Mouse (Mus musculus) brown adipose tissue, adult 24 weeks (tissue): ENCODE measurements around the gene Grik1. TPM values are rescaled to one million over a fixed set of nuclear protein-coding genes. Genes with fewer than 3 reads are reported as not detected.

Source experiments
- H3K27ac ChIP-seq: fragments of 200-500 bp; replicated peaks from 2 replicates; pipeline ENCODE4 v1.5.1; 2012; ENCODE audit warnings: low read depth, mild to moderate bottlenecking, low read length
- H3K4me1 ChIP-seq: fragments of 200-500 bp; 2 replicates; pipeline ENCODE4 v1.6.1; 2012; ENCODE audit warnings: low read length, mixed read lengths; ENCODE audit not compliant: control insufficient read depth, insufficient read depth, insufficient read length
- H3K4me3 ChIP-seq: fragments of 200-500 bp; 2 replicates; pipeline ENCODE4 v1.5.1; 2012; ENCODE audit warnings: low read depth, mild to moderate bottlenecking, low read length, moderate library complexity; ENCODE audit not compliant: insufficient read depth
- polyA plus RNA-seq: library from polyadenylated mRNA; stranded (reverse); fragments of >200 nt; gene quantifications from 2 replicates; pipeline ENCODE4 v1.2.4, GENCODE M21; 2012; ENCODE audit not compliant: missing spikeins, insufficient read depth, insufficient read length

Gene Grik1
- polyA plus RNA-seq, 1 experiment, result not detected

DNA sequence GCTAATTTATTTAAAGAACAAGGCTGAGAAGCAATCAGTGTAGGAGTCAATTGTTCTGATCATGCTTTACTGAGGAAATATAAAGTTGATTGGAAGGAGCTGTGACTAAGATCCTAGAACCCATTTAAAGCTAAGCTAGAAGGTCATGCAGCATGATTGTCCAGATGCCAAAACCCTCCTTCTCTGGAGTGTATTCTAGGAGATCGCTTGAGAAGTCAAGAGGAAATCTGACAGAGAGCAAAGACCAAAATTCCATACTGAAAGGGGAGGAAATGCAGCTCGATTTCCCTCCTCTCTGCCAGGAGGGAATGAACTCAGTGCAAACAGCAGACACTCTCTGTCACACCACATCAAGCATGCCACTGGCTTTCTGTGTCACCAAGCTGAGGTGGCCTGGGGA lies 378.9 kb downstream of the Grik1 start:
- H3K27ac ChIP-seq, result no peak overlapping the region
- no peaks in the 10 kb centered on the region for H3K4me1 ChIP-seq
- H3K4me3 ChIP-seq, result no peak overlapping the region

DNA sequence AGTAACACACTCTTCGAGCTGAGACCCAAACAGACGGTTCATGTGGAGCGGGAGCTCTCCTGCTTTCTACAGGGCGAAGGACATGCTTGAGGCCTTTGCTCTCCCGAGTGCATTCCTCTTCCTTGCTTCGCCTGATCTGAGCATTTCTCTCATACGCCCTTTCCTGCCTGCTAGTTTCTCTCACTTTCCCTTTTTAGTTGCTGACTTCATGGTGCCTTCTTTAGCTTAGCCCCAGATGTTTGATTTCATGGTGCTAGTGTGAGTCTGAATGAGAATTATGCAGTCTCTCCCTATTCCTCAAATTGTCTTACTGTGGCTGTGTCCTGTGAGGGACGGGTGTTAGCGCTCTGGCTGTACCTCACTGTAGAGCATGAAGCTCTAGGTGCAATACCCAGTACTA lies 388.0 kb downstream of the Grik1 start:
- Histone ChIP-seq H3K4me3 (no peak overlapping the region), H3K4me1 (no peaks in the 10 kb centered on the region), H3K27ac (no peak overlapping the region)

DNA sequence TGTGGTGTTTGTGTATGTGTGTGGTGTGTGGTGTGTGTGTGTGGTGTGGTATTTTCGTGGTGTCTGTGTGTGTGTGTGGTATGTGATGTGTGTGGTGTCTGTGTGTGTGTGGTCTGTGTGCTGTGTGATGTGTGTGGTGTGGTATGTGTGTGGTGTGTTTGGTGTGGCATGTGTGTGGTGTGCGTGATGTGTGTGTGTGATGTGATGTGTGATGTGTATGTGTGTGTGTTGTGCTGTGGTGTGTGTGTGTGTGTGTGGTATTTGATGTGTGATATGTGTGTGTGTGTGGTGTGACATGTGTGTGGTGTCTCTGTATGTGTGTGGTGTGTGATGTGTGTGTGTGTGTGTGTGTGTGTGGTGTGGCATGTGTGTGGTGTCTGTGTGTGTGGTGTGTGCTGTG lies 388.9 kb downstream of the Grik1 start:
- Histone ChIP-seq H3K4me3 (no peak overlapping the region), H3K4me1 (no peaks in the 10 kb centered on the region), H3K27ac (no peak overlapping the region)

DNA sequence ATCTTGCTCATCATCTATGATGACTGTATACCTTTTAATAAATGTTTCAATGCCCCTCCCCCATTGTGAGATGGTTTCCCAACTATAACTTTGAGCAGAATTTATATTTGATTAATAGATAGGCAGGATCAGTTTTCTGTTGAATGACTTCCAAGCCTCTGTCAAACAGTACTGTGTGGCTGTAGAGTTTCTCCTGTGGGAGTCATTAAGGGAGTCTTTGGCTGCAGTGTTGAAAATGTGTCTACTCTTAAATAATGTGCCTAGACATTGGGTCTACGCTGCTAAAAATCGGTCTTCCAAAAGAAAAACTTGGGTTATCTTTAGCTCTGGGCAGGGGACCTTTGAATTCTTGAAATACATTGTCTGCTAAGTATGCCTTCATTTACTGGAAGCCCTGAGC lies 414.1 kb downstream of the Grik1 start:
- Histone ChIP-seq H3K4me1 (no peaks in the 10 kb centered on the region), H3K27ac (no peak overlapping the region), H3K4me3 (no peak overlapping the region)

DNA sequence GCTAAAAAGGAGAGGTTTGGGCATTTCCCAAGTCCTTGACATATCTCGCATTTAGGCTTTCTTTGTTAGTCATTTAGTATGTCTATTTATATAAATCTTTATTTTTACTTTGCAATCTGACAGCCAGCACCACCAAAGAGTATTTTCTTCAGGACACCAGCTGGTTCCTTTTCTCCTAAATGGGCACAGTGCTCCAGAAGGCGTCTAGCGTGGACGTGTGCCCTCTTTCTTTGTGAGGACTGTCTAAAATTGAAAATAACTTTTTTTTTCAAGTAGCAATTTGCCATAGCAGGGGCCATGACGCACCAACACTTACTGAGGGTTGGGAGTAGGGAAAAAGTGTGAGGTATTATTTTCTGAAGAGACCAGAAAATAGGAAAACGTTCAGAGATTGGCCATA lies 425.5 kb downstream of the Grik1 start:
- H3K4me3 ChIP-seq, result no peak overlapping the region
- no peak overlapping the region for H3K27ac ChIP-seq
- H3K4me1 ChIP-seq, result no peaks in the 10 kb centered on the region

DNA sequence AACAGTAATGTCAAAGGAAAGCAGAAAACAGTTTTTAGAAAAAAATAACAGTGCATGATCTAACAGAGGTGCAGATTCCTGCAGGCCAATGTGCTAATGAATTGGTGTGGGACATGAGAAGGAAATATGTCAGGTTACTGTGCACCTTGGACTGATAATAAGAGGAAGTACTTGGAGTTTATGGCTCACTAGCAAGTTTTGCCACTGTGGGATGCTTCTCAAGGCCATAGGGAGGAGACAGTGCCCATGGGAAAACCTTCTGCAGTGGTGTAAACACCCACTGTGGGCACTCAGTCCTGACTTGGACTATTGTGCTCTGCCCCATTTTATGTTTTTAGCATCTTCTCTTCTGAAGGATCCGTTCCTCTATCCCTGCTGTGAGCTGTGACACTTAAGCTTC lies 428.3 kb downstream of the Grik1 start:
- Histone ChIP-seq H3K4me1 (no peaks in the 10 kb centered on the region), H3K4me3 (no peak overlapping the region), H3K27ac (no peak overlapping the region)

DNA sequence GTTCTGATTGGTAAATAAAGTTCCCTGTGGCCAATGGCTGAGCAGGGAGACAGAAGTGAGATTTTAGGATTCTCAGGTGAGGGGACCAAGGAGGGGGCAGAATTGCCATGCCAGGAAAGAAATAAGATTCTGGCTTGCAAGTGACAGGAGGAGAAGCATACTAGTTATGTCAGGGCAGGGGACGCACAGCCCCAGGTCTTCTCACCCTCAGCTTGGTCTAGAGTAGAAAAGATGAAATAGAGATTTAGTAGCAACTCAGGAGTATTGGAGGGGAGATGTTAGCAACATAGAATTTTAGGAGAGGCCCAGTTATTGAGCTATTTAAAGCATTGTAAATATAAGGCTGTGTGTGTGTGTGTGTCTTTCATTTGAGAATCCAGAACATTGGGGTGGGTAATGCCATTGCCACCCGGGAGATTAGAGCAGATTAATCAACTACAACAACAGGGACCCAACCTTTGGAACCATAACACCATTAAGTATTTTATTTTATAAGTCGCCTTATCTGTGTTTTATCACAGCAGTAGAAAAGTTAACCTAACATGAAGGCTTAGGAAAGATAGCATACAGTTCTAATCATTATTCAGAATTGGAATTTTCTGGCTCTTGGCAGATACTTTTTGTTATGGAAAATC lies 436.5 kb downstream of the Grik1 start:
- Histone ChIP-seq H3K4me3 (no peak overlapping the region), H3K4me1 (no peaks in the 10 kb centered on the region), H3K27ac (no peak overlapping the region)

DNA sequence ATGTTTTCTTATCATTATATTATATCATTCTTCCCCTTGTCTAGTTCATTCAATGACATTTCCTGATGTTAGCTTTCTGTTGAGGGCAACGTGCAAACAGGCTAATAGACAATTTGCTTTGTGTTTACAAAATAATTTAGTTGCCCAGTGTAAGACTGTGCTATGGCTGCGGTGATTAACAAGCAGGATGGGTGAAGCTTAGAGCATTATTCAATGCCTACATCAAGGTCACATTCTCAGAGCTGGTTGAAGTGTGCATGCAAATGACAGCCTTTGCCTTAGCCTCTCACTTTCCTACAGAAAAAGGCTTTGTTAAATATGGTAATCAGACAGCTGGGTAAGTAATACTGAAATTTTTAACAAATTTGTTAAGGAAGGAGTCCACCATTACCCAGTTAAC lies 438.5 kb downstream of the Grik1 start:
- H3K4me3 ChIP-seq, result no peak overlapping the region
- H3K4me1 ChIP-seq, result no peaks in the 10 kb centered on the region
- H3K27ac ChIP-seq, result no peak overlapping the region

DNA sequence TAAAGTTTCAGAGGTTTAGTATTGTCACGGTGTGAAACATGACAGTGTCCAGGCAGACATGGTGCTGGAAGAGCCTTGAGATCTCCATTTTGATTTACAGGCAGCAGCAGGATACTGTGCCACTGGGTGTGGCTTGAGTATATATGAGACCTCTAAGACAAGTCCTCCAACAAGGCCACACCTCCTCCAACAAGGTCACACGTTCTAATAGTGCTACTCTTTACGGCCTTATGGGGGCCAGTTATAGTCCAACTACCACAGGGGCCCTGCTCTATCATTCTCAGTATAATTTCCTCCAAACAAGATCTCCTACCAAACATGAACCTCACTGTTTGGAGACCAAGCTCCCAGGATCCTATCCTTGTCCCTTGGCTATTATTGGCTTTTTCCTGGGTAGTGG lies 441.3 kb downstream of the Grik1 start:
- H3K4me3 ChIP-seq, result no peak overlapping the region
- H3K4me1 ChIP-seq, result no peaks in the 10 kb centered on the region
- H3K27ac ChIP-seq, result no peak overlapping the region

Other genes starting within 250 kb of the Grik1 start
- not detected in 2 replicates for gene Cldn17, start 216.7 kb upstream of the Grik1 start, polyA plus RNA-seq